Mouse (Mus musculus): Measurements from ENCODE around the gene Amacr. TPM values are rescaled to one million over a fixed set of nuclear protein-coding genes. Genes with fewer than 3 reads are reported as not detected.

Amacr gene
- total RNA-seq, 2 experiments from 2014 or later, result 14.4 to 20.0 TPM

Other genes with a start within 250 kb of the Amacr start
- gene C1qtnf3, start 29.4 kb upstream of the Amacr start, total RNA-seq (2021), result 1 to 10 TPM; 1.2 to 1.3 TPM
- not detected for gene Slc45a2, start 19.0 kb downstream of the Amacr start, total RNA-seq (2021)
- not detected for gene Rxfp3, start 56.2 kb downstream of the Amacr start, total RNA-seq (2021)
- gene Adamts12, start 83.0 kb downstream of the Amacr start, total RNA-seq (2021), result 1 to 10 TPM; 5.8 to 9.1 TPM

Measured in adrenal gland, postnatal 36 days (tissue).